Mouse (Mus musculus): ENCODE data around the gene Ubald1. TPM values are rescaled to one million over a fixed set of nuclear protein-coding genes. Genes with fewer than 3 reads are reported as not detected.

Ubald1 gene
- polyA plus RNA-seq, 1 experiment, result 14.2 TPM

GRCm38 (mm10) chr16:4827639-4828038 is 52.5 kb downstream of the Ubald1 start:
- H3K4me3 ChIP-seq (ENCODE audit: insufficient read depth, low read depth, low read length), result no peak overlapping the region
- no peak overlapping the region for H3K27ac ChIP-seq (replicated peaks; ENCODE audit: low read depth, low read length)

More at GRCm38 (mm10) chr16:4827639-4828038, 52.5 kb downstream of the Ubald1 start:
- no peaks in the 10 kb centered on the region for H3K4me1 ChIP-seq (ENCODE audit: control insufficient read depth, insufficient read depth, insufficient read length, low read length)

Other genes with a start within 250 kb of the Ubald1 start
- 4.2 and 4.4 TPM in 2 replicates for gene Vasn, start 240.4 kb downstream of the Ubald1 start, polyA plus RNA-seq (2012; ENCODE audit: insufficient read depth, insufficient read length, missing spikeins)
- 193 and 221 TPM in 2 replicates for gene Dnaja3, start 240.3 kb downstream of the Ubald1 start, polyA plus RNA-seq (2012; ENCODE audit: insufficient read depth, insufficient read length, missing spikeins)
- 10.6 and 28.7 TPM in 2 replicates for gene Coro7, start 200.5 kb downstream of the Ubald1 start, polyA plus RNA-seq (2012; ENCODE audit: insufficient read depth, insufficient read length, missing spikeins)
- gene Nmral1, start 161.0 kb downstream of the Ubald1 start, polyA plus RNA-seq (2012; ENCODE audit: insufficient read depth, insufficient read length, missing spikeins), result 4.0 and 5.7 TPM in 2 replicates
- 74.8 and 95.3 TPM in 2 replicates for gene Hmox2, start 154.0 kb downstream of the Ubald1 start, polyA plus RNA-seq (2012; ENCODE audit: insufficient read depth, insufficient read length, missing spikeins)
- gene Cdip1, start 90.0 kb downstream of the Ubald1 start, polyA plus RNA-seq (2012; ENCODE audit: insufficient read depth, insufficient read length, missing spikeins), result 98.7 and 99.2 TPM in 2 replicates
- not detected in 2 replicates for gene 4930562C15Rik, start 44.9 kb downstream of the Ubald1 start, polyA plus RNA-seq (2012; ENCODE audit: insufficient read depth, insufficient read length, missing spikeins)
- gene Mgrn1, start 5.9 kb upstream of the Ubald1 start, polyA plus RNA-seq (2012; ENCODE audit: insufficient read depth, insufficient read length, missing spikeins), result 50.6 and 52.6 TPM in 2 replicates
- 34.4 and 43.4 TPM in 2 replicates for gene Nudt16l1, start 58.4 kb upstream of the Ubald1 start, polyA plus RNA-seq (2012; ENCODE audit: insufficient read depth, insufficient read length, missing spikeins)
- gene Anks3, start 83.9 kb upstream of the Ubald1 start, polyA plus RNA-seq (2012; ENCODE audit: insufficient read depth, insufficient read length, missing spikeins), result 12.0 and 14.1 TPM in 2 replicates
- gene Sept12, start 117.5 kb upstream of the Ubald1 start, polyA plus RNA-seq (2012; ENCODE audit: insufficient read depth, insufficient read length, missing spikeins), result not detected in 2 replicates
- gene Smim22, start 127.0 kb upstream of the Ubald1 start, polyA plus RNA-seq (2012; ENCODE audit: insufficient read depth, insufficient read length, missing spikeins), result not detected in 2 replicates
- 26.5 and 29.3 TPM in 2 replicates for gene Rogdi, start 133.2 kb upstream of the Ubald1 start, polyA plus RNA-seq (2012; ENCODE audit: insufficient read depth, insufficient read length, missing spikeins)
- 45.6 and 46.5 TPM in 2 replicates for gene Glyr1, start 169.5 kb upstream of the Ubald1 start, polyA plus RNA-seq (2012; ENCODE audit: insufficient read depth, insufficient read length, missing spikeins)
- 8.3 and 9.3 TPM in 2 replicates for gene Ubn1, start 169.7 kb upstream of the Ubald1 start, polyA plus RNA-seq (2012; ENCODE audit: insufficient read depth, insufficient read length, missing spikeins)

Measured in brown adipose tissue, adult 24 weeks (tissue).